Mouse (Mus musculus) heart, embryonic 12.5 days (tissue): ENCODE results near the gene Adck1. TPM values are rescaled to one million over a fixed set of nuclear protein-coding genes. Genes with fewer than 3 reads are reported as not detected.

Source experiments
- ATAC-seq: fragments of 200-750 bp; cut with Nextera tagmentation; 2 replicates; pipeline ENCODE4 v1.8.0; 2017; ENCODE audit warnings: moderate TSS enrichment, moderate library complexity; ENCODE audit not compliant: insufficient number of reproducible peaks, low FRiP score
- H3K27ac ChIP-seq: fragments of 300-500 bp; sonication (generic); 2 replicates; pipeline ENCODE4 v1.5.1; 2016; ENCODE audit warnings: mild to moderate bottlenecking, moderate library complexity; ENCODE audit not compliant: poor library complexity, severe bottlenecking
- H3K27me3 ChIP-seq: fragments of 300-500 bp; sonication (generic); replicated peaks from 2 replicates; pipeline ENCODE4 v1.6.1; 2016; ENCODE audit warnings: mild to moderate bottlenecking, moderate library complexity
- H3K36me3 ChIP-seq: fragments of 300-500 bp; sonication (generic); 2 replicates; pipeline ENCODE4 v1.6.1; 2016; ENCODE audit warnings: mild to moderate bottlenecking, moderate library complexity
- H3K4me1 ChIP-seq: fragments of 300-500 bp; sonication (generic); replicated peaks from 2 replicates; pipeline ENCODE4 v1.6.1; 2016; ENCODE audit warnings: mild to moderate bottlenecking
- H3K4me2 ChIP-seq: fragments of 300-500 bp; sonication (generic); 2 replicates; pipeline ENCODE4 v1.6.1; 2016; ENCODE audit warnings: mild to moderate bottlenecking, moderate library complexity
- H3K4me3 ChIP-seq: fragments of 300-500 bp; sonication (generic); 2 replicates; pipeline ENCODE4 v1.5.1; 2016; ENCODE audit warnings: mild to moderate bottlenecking
- H3K9ac ChIP-seq: fragments of 300-500 bp; sonication (generic); 2 replicates; pipeline ENCODE4 v1.6.1; 2016; ENCODE audit warnings: mild to moderate bottlenecking, moderate library complexity
- H3K9me3 ChIP-seq: fragments of 300-500 bp; sonication (generic); replicated peaks from 2 replicates; pipeline ENCODE4 v1.6.1; 2016; ENCODE audit warnings: mild to moderate bottlenecking, moderate library complexity
- WGBS: fragments of 180-500 bp; shearing (Covaris S2); methylation state at CpG from one replicate; pipeline ENCODE4 v1.1.7; 2016; 5-methylcytosine and 5-hydroxymethylcytosine counted together
- polyA plus RNA-seq: library from polyadenylated mRNA; unstranded; fragments of >200 nt; fragmentation: Nextera tagmentation; extraction: Ambion mirVana; gene quantifications from 2 replicates; pipeline ENCODE4 v1.2.1, GENCODE M21; 2016

Gene Adck1
- polyA plus RNA-seq, 1 experiment from 2014 or later: 17.2 TPM

GRCm38 (mm10) chr12:88475833-88476232 lies 115.5 kb downstream of the Adck1 start:
- no peaks in the 10 kb centered on the region for H3K27me3 ChIP-seq
- 61% methylated on average over 3 of the region's 3 CpGs for WGBS
- H3K4me2 ChIP-seq: no peak overlapping the region
- H3K36me3 ChIP-seq: no peaks in the 10 kb centered on the region
- H3K4me3 ChIP-seq: no peak overlapping the region
- no peak overlapping the region for H3K27ac ChIP-seq
- H3K9ac ChIP-seq: no peak overlapping the region
- no peak for ATAC-seq
- no peaks in the 10 kb centered on the region for H3K4me1 ChIP-seq
- H3K9me3 ChIP-seq: no peaks in the 10 kb centered on the region

GRCm38 (mm10) chr12:88476702-88477101 lies 116.3 kb downstream of the Adck1 start:
- no peak for ATAC-seq
- H3K4me2 ChIP-seq: no peak overlapping the region
- no peaks in the 10 kb centered on the region for H3K4me1 ChIP-seq
- no peak overlapping the region for H3K4me3 ChIP-seq
- no peak overlapping the region for H3K9ac ChIP-seq
- H3K36me3 ChIP-seq: no peaks in the 10 kb centered on the region
- H3K27me3 ChIP-seq: no peaks in the 10 kb centered on the region
- H3K27ac ChIP-seq: no peak overlapping the region
- WGBS: 78% methylated on average over 6 of the region's 6 CpGs
- H3K9me3 ChIP-seq: no peaks in the 10 kb centered on the region

- 80% methylated on average over 3 of the region's 3 CpGs for WGBS
- H3K9me3 ChIP-seq: no peaks in the 10 kb centered on the region
Observed at GRCm38 (mm10) chr12:88481657-88482056, 121.3 kb downstream of the Adck1 start.

GRCm38 (mm10) chr12:88490881-88491280 lies 130.5 kb downstream of the Adck1 start:
- Histone ChIP-seq H3K27ac (no peak overlapping the region), H3K9ac (no peak overlapping the region), H3K4me3 (no peak overlapping the region), H3K4me2 (no peak overlapping the region), H3K27me3 (no peaks in the 10 kb centered on the region), H3K9me3 (no peaks in the 10 kb centered on the region), H3K4me1 (no peaks in the 10 kb centered on the region), H3K36me3 (no peaks in the 10 kb centered on the region)
- WGBS: 70% methylated on average over 2 of the region's 2 CpGs
- ATAC-seq: no peak

More at GRCm38 (mm10) chr12:88481657-88482056, 121.3 kb downstream of the Adck1 start:
- H3K9ac ChIP-seq: no peak overlapping the region
- no peak overlapping the region for H3K27ac ChIP-seq
- H3K36me3 ChIP-seq: no peaks in the 10 kb centered on the region
- no peak overlapping the region for H3K4me3 ChIP-seq
- no peaks in the 10 kb centered on the region for H3K4me1 ChIP-seq
- no peak for ATAC-seq
- H3K4me2 ChIP-seq: no peak overlapping the region
- no peaks in the 10 kb centered on the region for H3K27me3 ChIP-seq

Other genes with a start within 250 kb of the Adck1 start
- gene Gm10436, start 178.4 kb upstream of the Adck1 start, polyA plus RNA-seq: not detected in 2 replicates
- not detected in 2 replicates for gene Gm8332, start 110.5 kb upstream of the Adck1 start, polyA plus RNA-seq
- gene Gm5662, start 86.1 kb upstream of the Adck1 start, polyA plus RNA-seq: not detected in 2 replicates
- not detected in 2 replicates for gene Gm5039, start 36.5 kb upstream of the Adck1 start, polyA plus RNA-seq